ENCODE assay signal across 26 mouse cellular contexts in the genomic region with DNA sequence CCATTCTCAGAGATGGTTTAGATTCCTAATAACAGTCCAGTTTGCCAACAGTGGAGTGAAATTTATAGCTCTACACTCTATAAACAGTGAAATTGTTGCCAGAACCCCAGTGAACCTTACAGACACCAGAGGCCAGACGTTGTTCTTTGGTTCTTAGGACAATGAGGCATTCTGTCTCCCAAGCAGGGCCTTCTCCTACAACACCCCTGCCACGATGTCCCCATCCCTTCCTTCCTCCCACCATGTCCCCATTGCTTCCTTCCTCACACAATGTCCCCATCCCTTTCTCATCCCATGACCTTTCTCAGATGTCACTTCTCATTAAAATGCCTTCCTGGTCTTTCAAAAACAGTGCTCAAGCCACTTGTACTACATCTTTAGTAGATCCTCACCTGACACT. TPM values are rescaled to one million over a fixed set of nuclear protein-coding genes. Genes with fewer than 3 reads are reported as not detected.
A peak's percentile ranks its signal among the peaks of the same experiment; 100 is the strongest.
DNase-seq lines count a peak whose midpoint lies in the region; ATAC-seq and TF ChIP-seq lines count a peak whose summit lies in the region.
"Had no signal": no experiment of that assay in that cellular context is flagged by ENCODE, and none has a peak within 500 bp of the region (broad histone marks: within the 10 kb centered on the region; RNA-seq: fewer than 3 reads in every experiment).

No protein-coding gene starts in this region.

- DNase-seq in embryonic facial prominence, embryonic 10.5 days (ENCODE audit: low spot score): no peak
- no peak for DNase-seq in heart, adult 2 months
- no peak for DNase-seq in heart, postnatal 25 days (ENCODE audit: low spot score)
- peak; percentile 34 for DNase-seq in lung, postnatal 10 days
- DNase-seq in lung, adult 18-20 months: no peak
- DNase-seq in stomach, postnatal 0 days (ENCODE audit: low spot score): no peak
- no peak for DNase-seq in ovary, adult 18-20 months (ENCODE audit: low spot score)
- DNase-seq: adrenal gland, postnatal 14 days; cerebellum, adult 11-12 months; cerebellum, adult 8-10 months; cerebellum, postnatal 10 days; cerebellum, postnatal 36 days; embryo, embryonic 11 days; gastrocnemius, postnatal 10 days; heart, postnatal 14 days had no signal

- no peaks in the 10 kb centered on the region for H3K36me3 ChIP-seq in embryonic facial prominence, embryonic 13.5 days
- no peaks in the 10 kb centered on the region for H3K36me3 ChIP-seq in embryonic facial prominence, embryonic 10.5 days (replicated peaks)
- H3K36me3 ChIP-seq in heart, adult 2 months (ENCODE audit: control insufficient read depth, insufficient read depth, low read length): no peaks in the 10 kb centered on the region
- no peaks in the 10 kb centered on the region for H3K36me3 ChIP-seq in stomach, postnatal 0 days (ENCODE audit: control insufficient read depth, insufficient read depth, low read length)
- H3K36me3 ChIP-seq: forebrain, embryonic 12.5 days; forebrain, embryonic 15.5 days; heart, embryonic 10.5 days; heart, embryonic 13.5 days; hindbrain, embryonic 10.5 days; hindbrain, embryonic 13.5 days; intestine, embryonic 15.5 days had no signal

- intact Hi-C loops in heart, adult 2 months (cut with DNase I): loop anchor here (5.0 kb wide), 1 partner anchor 34 kb away; no protein-coding TSS in a partner anchor
- intact Hi-C loops in heart, postnatal 25 days (cut with DNase I): no loop called here

- H3K27ac ChIP-seq in embryonic facial prominence, embryonic 13.5 days: 0 out of 2 replicates have a peak overlapping the region, but pooled peaks have one; percentile 44
- no peak overlapping the region for H3K27ac ChIP-seq in embryonic facial prominence, embryonic 10.5 days (replicated peaks)
- H3K27ac ChIP-seq in heart, adult 2 months: peak overlapping the region; percentile 63; the same call in 1 of the 2 replicates
- H3K27ac ChIP-seq in stomach, postnatal 0 days (replicated peaks): 0 out of 2 replicates have a peak overlapping the region, but pooled peaks have one; percentile 18
- H3K27ac ChIP-seq: forebrain, embryonic 12.5 days; forebrain, embryonic 15.5 days; heart, embryonic 10.5 days; hindbrain, embryonic 10.5 days; hindbrain, embryonic 13.5 days; intestine, embryonic 15.5 days had no signal

- no peak for ATAC-seq in embryonic facial prominence, embryonic 13.5 days (ENCODE audit: insufficient number of reproducible peaks, insufficient read depth, low FRiP score, low TSS enrichment, low read depth)
- no peak for ATAC-seq in stomach, postnatal 0 days (ENCODE audit: low FRiP score, low TSS enrichment)
- ATAC-seq: forebrain, embryonic 15.5 days; hindbrain, embryonic 16.5 days; intestine, embryonic 15.5 days; Patski had no signal

- H3K9me3 ChIP-seq in embryonic facial prominence, embryonic 13.5 days: no peaks in the 10 kb centered on the region
- no peaks in the 10 kb centered on the region for H3K9me3 ChIP-seq in embryonic facial prominence, embryonic 10.5 days
- no peaks in the 10 kb centered on the region for H3K9me3 ChIP-seq in stomach, postnatal 0 days (ENCODE audit: control insufficient read depth, low read length)
- H3K9me3 ChIP-seq: forebrain, embryonic 12.5 days; forebrain, embryonic 15.5 days; heart, embryonic 10.5 days; heart, embryonic 13.5 days; hindbrain, embryonic 10.5 days; hindbrain, embryonic 13.5 days; intestine, embryonic 15.5 days had no signal

- no peak for TF ChIP-seq CTCF in heart, adult 2 months (IDR thresholded peaks at IDR 0.05)
- TF ChIP-seq CTCF in stomach, postnatal 0 days (IDR thresholded peaks at IDR 0.05; ENCODE audit: low read depth): no peak

- WGBS in embryonic facial prominence, embryonic 13.5 days: 55% methylated on average over 2 of the region's 2 CpGs
- 70% methylated on average over 2 of the region's 2 CpGs for WGBS in embryonic facial prominence, embryonic 10.5 days
- WGBS in heart, adult 2 months: 45% methylated on average over 2 of the region's 2 CpGs
- 45% methylated on average over 2 of the region's 2 CpGs for WGBS in stomach, postnatal 0 days

- H3K4me1 ChIP-seq in embryonic facial prominence, embryonic 13.5 days: peaks cover 35% of the 10 kb centered on the region
- H3K4me1 ChIP-seq in embryonic facial prominence, embryonic 10.5 days: peaks cover 36% of the 10 kb centered on the region
- H3K4me1 ChIP-seq in heart, adult 2 months (ENCODE audit: control insufficient read depth, insufficient read depth, low read length): peaks cover 10% of the 10 kb centered on the region
- no peaks in the 10 kb centered on the region; the same call in none of the 2 replicates for H3K4me1 ChIP-seq in stomach, postnatal 0 days (replicated peaks; ENCODE audit: control insufficient read depth, insufficient read depth)
- H3K4me1 ChIP-seq: forebrain, embryonic 15.5 days; heart, embryonic 10.5 days had no signal

- H3K4me3 ChIP-seq in embryonic facial prominence, embryonic 13.5 days: no peak overlapping the region
- no peak overlapping the region for H3K4me3 ChIP-seq in embryonic facial prominence, embryonic 10.5 days
- no peak overlapping the region for H3K4me3 ChIP-seq in heart, adult 2 months
- no peak overlapping the region for H3K4me3 ChIP-seq in stomach, postnatal 0 days (ENCODE audit: low read depth, low read length)
- H3K4me3 ChIP-seq: erythroblast, embryonic 14.5 days; forebrain, embryonic 12.5 days; forebrain, embryonic 15.5 days; heart, embryonic 10.5 days; heart, embryonic 13.5 days; hindbrain, embryonic 10.5 days; hindbrain, embryonic 13.5 days; intestine, embryonic 15.5 days had no signal

- no peak for TF ChIP-seq POLR2A in heart, adult 2 months (IDR thresholded peaks at IDR 0.05; ENCODE audit: insufficient read depth, low read depth, low read length)

- H3K9ac ChIP-seq in embryonic facial prominence, embryonic 13.5 days: no peak overlapping the region
- H3K9ac ChIP-seq in heart, adult 2 months (ENCODE audit: low read depth, low read length): no peak overlapping the region
- H3K9ac ChIP-seq in stomach, postnatal 0 days (ENCODE audit: low read length): no peak overlapping the region
- H3K9ac ChIP-seq: forebrain, embryonic 12.5 days; forebrain, embryonic 15.5 days; heart, embryonic 13.5 days; hindbrain, embryonic 13.5 days; intestine, embryonic 15.5 days had no signal

- TF ChIP-seq EP300 in heart, adult 2 months (IDR thresholded peaks at IDR 0.05; ENCODE audit: insufficient read depth, low read depth, low read length): no peak
- TF ChIP-seq EP300 in stomach, postnatal 0 days (optimal IDR thresholded peaks at IDR 0.05): no peak

- no peaks in the 10 kb centered on the region for H3K79me2 ChIP-seq in heart, adult 2 months (replicated peaks; ENCODE audit: control insufficient read depth, insufficient read depth, low read length)

- H3K4me2 ChIP-seq in embryonic facial prominence, embryonic 13.5 days: no peak overlapping the region
- H3K4me2 ChIP-seq in stomach, postnatal 0 days (replicated peaks; ENCODE audit: low read depth): no peak overlapping the region
- H3K4me2 ChIP-seq: forebrain, embryonic 12.5 days; forebrain, embryonic 15.5 days; heart, embryonic 13.5 days; hindbrain, embryonic 13.5 days; intestine, embryonic 15.5 days had no signal

- no peaks in the 10 kb centered on the region for H3K27me3 ChIP-seq in embryonic facial prominence, embryonic 13.5 days
- no peaks in the 10 kb centered on the region for H3K27me3 ChIP-seq in embryonic facial prominence, embryonic 10.5 days (replicated peaks; ENCODE audit: low read depth, poor library complexity, severe bottlenecking)
- H3K27me3 ChIP-seq in heart, adult 2 months (ENCODE audit: control insufficient read depth, insufficient read depth, low read length): no peaks in the 10 kb centered on the region
- no peaks in the 10 kb centered on the region for H3K27me3 ChIP-seq in stomach, postnatal 0 days (ENCODE audit: control insufficient read depth, insufficient read depth, low read length)
- H3K27me3 ChIP-seq: forebrain, embryonic 12.5 days; forebrain, embryonic 15.5 days; heart, embryonic 13.5 days; hindbrain, embryonic 13.5 days; intestine, embryonic 15.5 days; Patski had no signal

RNA-seq across cellular contexts. Expression of a gene that starts 3.8 kb away (rescaled TPM):
- 66.5 and 81.1 TPM in 2 replicates for polyA plus RNA-seq in embryonic facial prominence, embryonic 13.5 days (2015; fragmentation: Nextera tagmentation; extraction: Ambion mirVana)
- 5.0 and 6.1 TPM in 2 replicates for polyA plus RNA-seq in embryonic facial prominence, embryonic 10.5 days (2016; fragmentation: Nextera tagmentation; extraction: Ambion mirVana)
- total RNA-seq in heart, adult 2 months (2021): 1 to 10 TPM; 5.3 to 7.5 TPM
- 4.4 and 4.7 TPM in 2 replicates for polyA plus RNA-seq in heart, adult 2 months (2012; rRNA removed)
- total RNA-seq in heart, postnatal 25 days (2021): 1 to 10 TPM; 2.6 to 2.9 TPM
- 1.0 TPM in 2 replicates for polyA plus RNA-seq in stomach, postnatal 0 days (2015; fragmentation: Nextera tagmentation; extraction: Ambion mirVana)
- polyA plus RNA-seq: erythroblast, embryonic 14.5 days; heart, embryonic 10.5 days; Patski had no signal

RNA-seq across cellular contexts. Expression of a gene that starts 43.3 kb away (rescaled TPM):
- 77.5 and 90.8 TPM in 2 replicates for polyA plus RNA-seq in embryonic facial prominence, embryonic 13.5 days (2015; fragmentation: Nextera tagmentation; extraction: Ambion mirVana)
- polyA plus RNA-seq in embryonic facial prominence, embryonic 10.5 days (2016; fragmentation: Nextera tagmentation; extraction: Ambion mirVana): 87.2 and 91.8 TPM in 2 replicates
- total RNA-seq in heart, adult 2 months (2021): 10 to 100 TPM; 77.3 to 88.3 TPM
- polyA plus RNA-seq in heart, adult 2 months (2012; rRNA removed): 33.1 and 40.6 TPM in 2 replicates
- total RNA-seq in heart, postnatal 25 days (2021): 10 to 100 TPM; 80.7 to 84.4 TPM
- polyA plus RNA-seq in stomach, postnatal 0 days (2015; fragmentation: Nextera tagmentation; extraction: Ambion mirVana): 92.8 and 99.7 TPM in 2 replicates
